Mouse (Mus musculus): ENCODE measurements at regions not wholly inside any gene's neighbourhood (a gene's known extent, or its start where the extent isn't known, plus 50 kb on each side); places are given as distances from the start of the nearest gene placed in this dataset.

GRCm38 (mm10) chr1:90398396-90398975 is 194.7 kb downstream of the Ackr3 start:
- H3K4me3 ChIP-seq (ENCODE audit: insufficient read depth in 1 of 2, low read depth in 1 of 2, low read length in 2 of 2, poor library complexity in 1 of 2, severe bottlenecking in 1 of 2): no peak overlapping the region
- no peak for DNase-seq (ENCODE audit: low read depth, low spot score)
- no peak overlapping the region for H3K9ac ChIP-seq (ENCODE audit: insufficient read depth, low read depth, low read length, poor library complexity, severe bottlenecking)
- H3K36me3 ChIP-seq (ENCODE audit: control insufficient read depth, insufficient read depth, low read length, poor library complexity, severe bottlenecking): no peaks in the 10 kb centered on the region
- H3K27ac ChIP-seq (ENCODE audit: insufficient read depth, low read depth, low read length, poor library complexity, severe bottlenecking): no peak overlapping the region
- TF ChIP-seq HCFC1 (IDR thresholded peaks at IDR 0.05; ENCODE audit: borderline replicate concordance, insufficient read depth, low read length): no peak
- no peaks in the 10 kb centered on the region; a peak in 1 of 4 replicates for H3K4me1 ChIP-seq (ENCODE audit: control insufficient read depth in 2 of 2, insufficient read depth in 2 of 2, low read length in 2 of 2, poor library complexity in 1 of 2)
- in situ Hi-C loops (cut with MboI; ENCODE audit: low sequenced_read_pairs in 2 of 2, unreplicated experiment in 2 of 2): no loop called here
- no peaks in the 10 kb centered on the region for H3K9me3 ChIP-seq (ENCODE audit: control insufficient read depth, insufficient read depth, low read depth, low read length)

- Histone ChIP-seq H3K36me3 (ENCODE audit: control insufficient read depth, insufficient read depth, low read length, poor library complexity, severe bottlenecking) (no peaks in the 10 kb centered on the region), H3K4me3 (ENCODE audit: insufficient read depth in 1 of 2, low read depth in 1 of 2, low read length in 2 of 2, poor library complexity in 1 of 2, severe bottlenecking in 1 of 2) (no peak overlapping the region), H3K4me1 (ENCODE audit: control insufficient read depth in 2 of 2, insufficient read depth in 2 of 2, low read length in 2 of 2, poor library complexity in 1 of 2) (peaks cover 2 to 15% of the 10 kb centered on the region in 2 experiments; a peak in 3 of 4 replicates), H3K9ac (ENCODE audit: insufficient read depth, low read depth, low read length, poor library complexity, severe bottlenecking) (no peak overlapping the region), H3K9me3 (ENCODE audit: control insufficient read depth, insufficient read depth, low read depth, low read length) (no peaks in the 10 kb centered on the region), H3K27ac (ENCODE audit: insufficient read depth, low read depth, low read length, poor library complexity, severe bottlenecking) (no peak overlapping the region)
- no peak for DNase-seq (ENCODE audit: low read depth, low spot score)
- in situ Hi-C loops (cut with MboI; ENCODE audit: low sequenced_read_pairs in 2 of 2, unreplicated experiment in 2 of 2): no loop called here
- TF ChIP-seq HCFC1 (IDR thresholded peaks at IDR 0.05; ENCODE audit: borderline replicate concordance, insufficient read depth, low read length) (no peak), ZC3H11A (IDR thresholded peaks at IDR 0.05; ENCODE audit: borderline replicate concordance, low read depth, low read length) (no peak), CHD2 (IDR thresholded peaks at IDR 0.05; ENCODE audit: low read depth, low read length) (no peak), MAFK (IDR thresholded peaks at IDR 0.05; ENCODE audit: insufficient read depth, low read depth, low read length) (no peak), ZNF384 (IDR thresholded peaks at IDR 0.05; ENCODE audit: low read depth, low read length) (no peak)
These were observed 199.3 kb downstream of the Ackr3 start for GRCm38 (mm10) chr1:90403057-90403456.

GRCm38 (mm10) chr1:90404717-90405487 is 197.9 kb upstream of the Cops8 start:
- Histone ChIP-seq H3K36me3 (ENCODE audit: control insufficient read depth, insufficient read depth, low read length, poor library complexity, severe bottlenecking) (no peaks in the 10 kb centered on the region), H3K27ac (ENCODE audit: insufficient read depth, low read depth, low read length, poor library complexity, severe bottlenecking) (0 out of 2 replicates have a peak overlapping the region, but pooled peaks have one; percentile 40), H3K9ac (ENCODE audit: insufficient read depth, low read depth, low read length, poor library complexity, severe bottlenecking) (no peak overlapping the region), H3K4me1 (ENCODE audit: control insufficient read depth in 2 of 2, insufficient read depth in 2 of 2, low read length in 2 of 2, poor library complexity in 1 of 2) (peaks cover 2 to 15% of the 10 kb centered on the region in 2 experiments; a peak in 3 of 4 replicates), H3K4me3 (ENCODE audit: insufficient read depth in 1 of 2, low read depth in 1 of 2, low read length in 2 of 2, poor library complexity in 1 of 2, severe bottlenecking in 1 of 2) (no peak overlapping the region), H3K9me3 (ENCODE audit: control insufficient read depth, insufficient read depth, low read depth, low read length) (no peaks in the 10 kb centered on the region)
- DNase-seq (ENCODE audit: low read depth, low spot score): peak; percentile 30
- in situ Hi-C loops (cut with MboI; ENCODE audit: low sequenced_read_pairs in 2 of 2, unreplicated experiment in 2 of 2): no loop called here
- no peak for TF ChIP-seq CHD2 (IDR thresholded peaks at IDR 0.05; ENCODE audit: low read depth, low read length)

DNA sequence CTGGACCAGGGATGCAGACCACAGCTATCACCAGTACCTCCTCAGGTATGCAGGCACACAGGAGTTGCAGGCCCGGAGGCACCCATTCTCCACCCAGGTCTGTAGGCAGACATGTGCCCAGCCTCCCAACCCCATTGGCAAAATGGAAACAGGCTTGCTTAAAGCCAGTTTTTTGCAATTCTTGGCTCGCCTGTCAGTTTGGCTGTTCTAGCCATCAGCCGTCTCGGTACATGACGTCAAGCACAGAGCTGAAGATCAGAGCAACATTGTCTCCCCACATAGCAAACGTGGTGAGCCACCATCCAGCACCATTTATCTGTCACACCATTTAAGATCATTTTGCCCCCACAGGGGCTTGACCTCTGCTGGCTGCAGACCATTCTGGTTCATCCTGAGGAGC is 196.1 kb upstream of the Cops8 start:
- Histone ChIP-seq H3K4me1 (ENCODE audit: control insufficient read depth in 2 of 2, insufficient read depth in 2 of 2, low read length in 2 of 2, poor library complexity in 1 of 2) (peaks cover 2 to 15% of the 10 kb centered on the region in 2 experiments; a peak in 3 of 4 replicates), H3K4me3 (ENCODE audit: insufficient read depth in 1 of 2, low read depth in 1 of 2, low read length in 2 of 2, poor library complexity in 1 of 2, severe bottlenecking in 1 of 2) (no peak overlapping the region), H3K9ac (ENCODE audit: insufficient read depth, low read depth, low read length, poor library complexity, severe bottlenecking) (no peak overlapping the region), H3K9me3 (ENCODE audit: control insufficient read depth, insufficient read depth, low read depth, low read length) (no peaks in the 10 kb centered on the region), H3K27ac (ENCODE audit: insufficient read depth, low read depth, low read length, poor library complexity, severe bottlenecking) (no peak overlapping the region), H3K36me3 (ENCODE audit: control insufficient read depth, insufficient read depth, low read length, poor library complexity, severe bottlenecking) (no peaks in the 10 kb centered on the region)
- in situ Hi-C loops (cut with MboI; ENCODE audit: low sequenced_read_pairs in 2 of 2, unreplicated experiment in 2 of 2): no loop called here
- no peak for TF ChIP-seq CHD2 (IDR thresholded peaks at IDR 0.05; ENCODE audit: low read depth, low read length)
- TF ChIP-seq ZC3H11A (IDR thresholded peaks at IDR 0.05; ENCODE audit: borderline replicate concordance, low read depth, low read length): no peak
- no peak for TF ChIP-seq HCFC1 (IDR thresholded peaks at IDR 0.05; ENCODE audit: borderline replicate concordance, insufficient read depth, low read length)
- TF ChIP-seq MAFK (IDR thresholded peaks at IDR 0.05; ENCODE audit: insufficient read depth, low read depth, low read length): no peak
- TF ChIP-seq ZNF384 (IDR thresholded peaks at IDR 0.05; ENCODE audit: low read depth, low read length): no peak
- no peak for DNase-seq (ENCODE audit: low read depth, low spot score)
